ENCODE assay signal across 22 mouse cellular contexts in the genomic region with DNA sequence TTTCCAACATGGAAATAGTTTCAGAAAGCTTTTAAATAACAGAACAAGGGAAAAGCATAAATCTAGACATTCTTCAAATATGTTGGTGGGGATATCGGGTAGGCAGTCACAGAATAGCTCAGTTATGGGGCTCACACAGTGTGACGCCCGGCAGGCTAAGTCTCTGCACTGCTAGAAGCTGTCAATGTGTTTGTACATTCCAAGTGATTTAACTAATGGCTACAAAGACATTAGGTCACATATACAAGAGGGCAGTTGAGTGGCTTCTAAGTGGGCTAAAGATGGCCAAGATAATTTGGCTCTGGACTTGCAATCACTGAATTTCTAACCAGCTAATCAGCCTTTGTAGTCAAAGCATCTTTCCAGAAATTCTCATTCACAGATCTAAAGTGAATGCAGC.
"Had no signal": no experiment of that assay in that cellular context is flagged by ENCODE, and none has a peak within 500 bp of the region (broad histone marks: within the 10 kb centered on the region; RNA-seq: fewer than 3 reads in every experiment).

No protein-coding gene starts in this region.

- ATAC-seq: liver, postnatal 0 days; midbrain, embryonic 16.5 days had no signal

- H3K9ac ChIP-seq: liver, embryonic 13.5 days; liver, embryonic 15.5 days; liver, postnatal 0 days; lung, embryonic 14.5 days; midbrain, embryonic 12.5 days; neural tube, embryonic 13.5 days; neural tube, embryonic 15.5 days had no signal

- H3K4me1 ChIP-seq: liver, embryonic 13.5 days; liver, embryonic 15.5 days; midbrain, embryonic 10.5 days; midbrain, embryonic 12.5 days; neural tube, embryonic 13.5 days had no signal

- H3K4me2 ChIP-seq: liver, embryonic 11.5 days; liver, embryonic 13.5 days; liver, embryonic 15.5 days; lung, embryonic 14.5 days; midbrain, embryonic 12.5 days; neural tube, embryonic 13.5 days; neural tube, embryonic 15.5 days had no signal

- H3K27ac ChIP-seq: liver, embryonic 13.5 days; liver, embryonic 15.5 days; macrophage; midbrain, embryonic 10.5 days; midbrain, embryonic 12.5 days; neural tube, embryonic 13.5 days; neural tube, embryonic 15.5 days had no signal

- DNase-seq: liver, embryonic 13.5 days; liver, postnatal 0 days; midbrain, embryonic 14.5 days; retina, postnatal 1 day; right cerebral cortex, adult 18-20 months; right cerebral cortex, postnatal 25 days; right cerebral cortex, postnatal 4 days; spleen, adult 18-20 months; thymus, adult 18-20 months; thymus, postnatal 14 days; thymus, postnatal 36 days had no signal

- H3K4me3 ChIP-seq: liver, embryonic 13.5 days; liver, embryonic 15.5 days; megakaryocyte, embryonic 14.5 days; midbrain, embryonic 10.5 days; midbrain, embryonic 12.5 days; myocyte; neural tube, embryonic 13.5 days; neural tube, embryonic 15.5 days had no signal

- H3K9me3 ChIP-seq: liver, embryonic 13.5 days; liver, embryonic 15.5 days; megakaryocyte, embryonic 14.5 days; midbrain, embryonic 10.5 days; midbrain, embryonic 12.5 days; neural tube, embryonic 13.5 days; neural tube, embryonic 15.5 days had no signal

- H3K36me3 ChIP-seq: midbrain, embryonic 12.5 days had no signal

- H3K27me3 ChIP-seq: liver, embryonic 13.5 days; liver, embryonic 15.5 days; megakaryocyte, embryonic 14.5 days; midbrain, embryonic 12.5 days; neural tube, embryonic 13.5 days; neural tube, embryonic 15.5 days had no signal
